Mouse (Mus musculus) embryonic fibroblast, embryonic 13.5 days (primary cell): ENCODE data around the gene Usf3. TPM values are rescaled to one million over a fixed set of nuclear protein-coding genes. Genes with fewer than 3 reads are reported as not detected.

Experiments used
- H3K27ac ChIP-seq: 2 replicates; pipeline ENCODE4 v1.5.1; 2012; ENCODE audit warnings: low read length, control low read depth, inconsistent platforms; ENCODE audit not compliant: insufficient read depth
- H3K4me1 ChIP-seq: 2 replicates; pipeline ENCODE4 v1.6.1; 2011; ENCODE audit warnings: low read length; ENCODE audit not compliant: control insufficient read depth, insufficient read depth
- H3K4me3 ChIP-seq: 2 replicates; pipeline ENCODE4 v1.5.1; 2011; ENCODE audit warnings: mild to moderate bottlenecking, control low read depth, low read length; ENCODE audit not compliant: insufficient read depth
- CTCF ChIP-seq: IDR thresholded peaks from 2 replicates; pipeline ENCODE4 v1.5.1; 2011; ENCODE audit warnings: mild to moderate bottlenecking, control low read depth, low read length, moderate library complexity, borderline replicate concordance; ENCODE audit not compliant: insufficient read depth
- POLR2A ChIP-seq: IDR thresholded peaks from 2 replicates; pipeline ENCODE4 v1.6.1; 2011; ENCODE audit warnings: low read depth, mild to moderate bottlenecking, control low read depth, low read length, moderate library complexity
- polyA plus RNA-seq: library from polyadenylated mRNA; stranded (reverse); fragments of >200 nt; gene quantifications from 2 replicates; pipeline ENCODE4 v1.2.4, GENCODE M21; 2011; ENCODE audit warnings: low read depth; ENCODE audit not compliant: missing spikeins, insufficient read length

Usf3 gene
- polyA plus RNA-seq, 1 experiment = 15.8 TPM

DNA sequence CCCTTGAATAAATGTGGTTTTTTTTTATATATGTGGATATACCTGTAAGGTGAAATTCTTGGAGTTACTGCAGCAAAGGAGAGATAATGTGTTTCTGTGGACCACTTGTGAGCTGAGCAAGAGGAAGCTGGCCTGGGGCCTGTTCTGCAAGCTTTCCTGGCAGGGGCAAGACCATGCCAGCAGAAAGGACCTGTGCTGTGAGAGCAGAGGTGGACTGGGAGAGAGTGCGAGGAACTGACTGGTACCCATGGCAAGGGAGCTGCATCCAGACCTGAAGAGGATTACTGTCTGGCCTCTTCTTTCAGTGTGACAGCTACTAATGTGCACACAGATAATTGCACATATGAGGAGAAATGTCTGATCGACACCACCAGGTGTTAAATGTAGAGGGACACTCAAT is 17.9 kb downstream of the Usf3 start:
- no peaks in the 10 kb centered on the region for H3K4me1 ChIP-seq
- H3K27ac ChIP-seq = no peak overlapping the region
- H3K4me3 ChIP-seq = no peak overlapping the region
- TF ChIP-seq POLR2A (no peak), CTCF (no peak)

DNA sequence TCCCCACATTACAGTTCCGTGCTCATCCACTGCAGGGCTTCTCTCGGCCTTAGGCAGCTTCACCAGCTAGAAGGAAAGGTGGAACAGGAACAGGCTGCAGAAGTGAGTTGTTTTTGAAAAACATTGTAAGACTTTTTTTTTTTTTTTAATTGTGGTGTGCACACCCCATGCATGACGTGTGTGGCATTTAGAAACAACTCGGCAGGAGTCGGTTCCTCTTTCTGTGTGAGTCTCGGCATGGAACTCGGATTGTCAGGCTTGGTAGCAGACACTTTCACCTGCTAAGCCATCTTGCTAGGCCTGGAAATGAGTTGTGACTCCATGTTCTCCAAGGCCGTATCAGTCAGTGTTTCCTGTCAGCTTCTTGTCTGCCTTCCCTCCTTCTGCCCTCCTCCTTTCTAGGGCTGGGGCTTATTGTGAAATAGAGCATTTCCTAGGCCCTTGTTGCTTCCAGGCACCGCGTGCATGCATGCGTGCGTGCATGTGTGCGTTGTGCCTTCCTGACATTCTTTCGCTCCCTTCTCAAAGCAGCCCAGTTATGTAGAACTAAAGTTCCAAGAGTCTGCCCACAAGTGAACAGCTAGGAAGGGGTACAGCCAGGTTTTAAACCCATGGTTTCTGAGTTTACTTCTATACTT is 26.1 kb downstream of the Usf3 start:
- H3K27ac ChIP-seq = no peak overlapping the region
- H3K4me1 ChIP-seq = no peaks in the 10 kb centered on the region
- H3K4me3 ChIP-seq = no peak overlapping the region
- no peak for TF ChIP-seq POLR2A
- TF ChIP-seq CTCF = no peak

DNA sequence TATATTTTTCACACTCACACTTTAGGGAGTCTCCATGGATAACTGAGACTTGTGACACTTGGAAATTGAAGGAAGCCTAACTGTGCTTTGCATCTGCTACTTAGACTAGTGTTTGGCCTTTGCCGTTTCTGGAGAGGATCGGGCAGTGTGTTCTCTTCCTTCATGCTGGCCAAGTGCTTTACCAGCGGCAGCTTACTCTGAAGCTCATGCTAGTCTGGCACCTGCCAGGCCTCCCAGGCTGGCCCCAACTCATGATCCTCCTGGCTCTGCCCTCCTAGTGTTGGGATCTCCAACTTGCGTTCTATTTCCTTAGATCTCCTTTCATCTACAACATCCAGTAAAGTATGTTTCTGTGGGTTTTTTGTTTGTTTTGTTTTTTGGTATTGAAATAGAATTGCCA is 27.1 kb downstream of the Usf3 start:
- no peak overlapping the region for H3K4me3 ChIP-seq
- H3K4me1 ChIP-seq = no peaks in the 10 kb centered on the region
- no peak for TF ChIP-seq CTCF
- no peak for TF ChIP-seq POLR2A
- H3K27ac ChIP-seq = no peak overlapping the region

DNA sequence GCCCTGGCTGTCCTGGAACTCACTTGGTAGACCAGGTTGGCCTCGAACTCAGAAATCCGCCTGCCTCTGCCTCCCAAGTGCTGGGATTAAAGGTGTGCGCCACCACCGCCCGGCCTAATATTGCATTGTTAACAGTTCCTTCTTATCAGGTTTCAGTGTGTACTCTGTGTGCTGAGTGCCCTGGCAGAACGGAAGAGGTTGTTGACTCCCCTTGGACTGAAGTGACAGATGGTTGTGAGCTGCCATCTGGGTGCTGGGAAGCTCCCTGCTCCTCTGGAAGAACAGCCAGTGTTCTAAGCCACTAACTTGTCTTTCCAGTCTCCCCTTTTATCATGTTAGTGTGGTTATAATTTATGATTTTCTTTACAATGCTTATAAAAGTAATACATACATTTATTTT is 31.3 kb downstream of the Usf3 start:
- H3K4me3 ChIP-seq = no peak overlapping the region
- no peaks in the 10 kb centered on the region for H3K4me1 ChIP-seq
- no peak overlapping the region for H3K27ac ChIP-seq
- TF ChIP-seq POLR2A (no peak), CTCF (no peak)

DNA sequence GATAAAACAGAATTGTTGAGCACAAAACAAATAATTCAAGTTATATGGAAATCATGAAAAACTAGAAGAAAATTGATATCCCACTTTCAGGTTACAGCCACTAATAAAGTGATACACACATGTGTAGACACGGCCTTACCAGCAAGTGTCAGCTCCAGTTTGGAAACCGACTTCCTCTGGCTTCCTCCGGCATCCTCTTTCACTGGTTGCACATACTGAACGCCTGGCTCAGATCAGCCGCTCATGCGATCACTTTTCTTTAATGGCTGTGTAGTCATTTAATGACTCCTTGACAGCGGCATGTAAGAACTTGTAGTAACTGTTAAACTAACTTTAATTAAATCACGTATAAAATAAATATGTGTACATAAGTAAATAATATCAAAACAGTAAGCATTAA is 32.9 kb downstream of the Usf3 start:
- no peaks in the 10 kb centered on the region for H3K4me1 ChIP-seq
- no peak overlapping the region for H3K4me3 ChIP-seq
- no peak overlapping the region for H3K27ac ChIP-seq
- TF ChIP-seq POLR2A (no peak), CTCF (no peak)

DNA sequence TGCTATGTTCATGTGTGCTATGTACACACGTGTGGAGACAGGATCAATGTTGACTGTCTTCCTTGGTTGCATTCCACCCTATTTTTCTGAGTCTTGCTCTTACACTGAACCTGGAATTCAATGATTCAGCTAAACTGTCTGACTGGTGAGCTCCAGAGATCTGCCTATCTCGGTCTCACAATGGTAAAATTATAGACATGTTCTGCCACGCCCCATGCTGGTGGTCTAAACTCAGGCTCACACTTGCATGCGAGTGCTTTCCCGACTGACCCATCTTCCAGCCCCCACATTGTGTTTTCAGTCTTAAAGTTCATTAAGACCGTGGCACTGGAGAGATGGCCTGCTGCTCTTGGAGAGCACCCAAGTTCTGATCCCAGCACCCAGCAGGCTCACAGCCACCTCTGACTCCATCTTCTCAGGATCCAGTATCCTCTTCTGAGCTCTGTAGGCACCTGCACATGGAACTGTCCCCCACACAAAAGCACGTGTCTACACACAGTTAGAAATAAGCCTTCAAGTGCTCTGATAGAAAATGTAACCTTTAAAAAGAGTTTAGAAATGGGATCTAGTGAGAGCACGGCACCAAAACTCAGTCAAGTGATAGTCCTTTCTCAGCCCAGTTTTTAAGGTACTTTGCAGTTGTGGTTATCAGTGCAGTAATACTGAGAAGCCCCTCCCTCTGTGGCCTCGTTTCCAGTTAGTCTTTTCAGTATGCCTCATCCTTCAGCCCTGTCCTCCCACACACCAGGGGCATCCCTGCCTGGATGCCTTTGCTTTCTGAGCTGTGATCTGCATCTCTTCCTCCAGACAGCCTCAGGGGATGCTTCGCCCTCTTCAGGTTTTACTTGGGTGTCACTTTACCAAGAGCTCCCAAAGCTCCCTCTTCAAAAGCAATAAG is 37.4 kb downstream of the Usf3 start:
- TF ChIP-seq POLR2A (no peak), CTCF (no peak)
- no peak overlapping the region for H3K4me3 ChIP-seq
- no peaks in the 10 kb centered on the region for H3K4me1 ChIP-seq
- H3K27ac ChIP-seq = no peak overlapping the region

DNA sequence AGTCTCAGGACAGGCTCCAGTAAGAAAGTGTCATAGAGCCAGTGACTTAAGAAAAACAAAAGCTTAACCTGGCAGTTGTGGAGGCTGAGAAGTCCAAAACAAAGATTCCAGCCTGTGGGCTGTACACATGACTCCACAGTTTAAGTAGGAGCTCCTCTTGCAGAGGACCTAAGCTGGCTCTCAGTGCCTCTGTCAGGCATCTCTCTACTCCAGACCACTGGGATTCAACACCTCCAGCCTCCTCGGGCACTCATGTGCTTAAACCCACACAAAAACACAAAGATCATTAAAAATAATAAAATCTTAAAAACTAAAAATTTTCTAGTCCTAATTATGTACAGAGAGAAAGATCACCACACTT is 38.0 kb downstream of the Usf3 start:
- Histone ChIP-seq H3K27ac (no peak overlapping the region), H3K4me1 (no peaks in the 10 kb centered on the region), H3K4me3 (no peak overlapping the region)
- no peak for TF ChIP-seq POLR2A
- no peak for TF ChIP-seq CTCF

DNA sequence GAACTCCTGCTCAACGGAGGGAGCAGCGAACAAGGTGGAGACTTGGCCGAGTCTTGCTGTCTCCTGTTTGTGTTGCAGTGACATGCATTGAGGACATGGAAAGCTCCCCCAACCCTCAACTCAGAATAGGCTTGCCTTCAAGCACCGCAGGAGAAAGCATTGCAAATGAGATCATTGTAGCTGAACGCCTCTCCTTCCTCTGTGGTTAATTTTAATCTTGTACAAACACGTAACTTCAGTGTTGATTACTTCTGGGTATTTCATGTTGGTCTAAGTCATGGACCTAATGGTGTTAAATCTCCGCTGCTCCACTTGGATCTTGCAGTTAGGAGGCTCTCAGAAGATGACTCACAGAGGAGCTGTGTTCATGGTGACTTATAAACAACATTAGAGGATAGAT is 39.7 kb downstream of the Usf3 start:
- TF ChIP-seq CTCF (no peak), POLR2A (no peak)
- H3K27ac ChIP-seq = no peak overlapping the region
- no peak overlapping the region for H3K4me3 ChIP-seq
- no peaks in the 10 kb centered on the region for H3K4me1 ChIP-seq

DNA sequence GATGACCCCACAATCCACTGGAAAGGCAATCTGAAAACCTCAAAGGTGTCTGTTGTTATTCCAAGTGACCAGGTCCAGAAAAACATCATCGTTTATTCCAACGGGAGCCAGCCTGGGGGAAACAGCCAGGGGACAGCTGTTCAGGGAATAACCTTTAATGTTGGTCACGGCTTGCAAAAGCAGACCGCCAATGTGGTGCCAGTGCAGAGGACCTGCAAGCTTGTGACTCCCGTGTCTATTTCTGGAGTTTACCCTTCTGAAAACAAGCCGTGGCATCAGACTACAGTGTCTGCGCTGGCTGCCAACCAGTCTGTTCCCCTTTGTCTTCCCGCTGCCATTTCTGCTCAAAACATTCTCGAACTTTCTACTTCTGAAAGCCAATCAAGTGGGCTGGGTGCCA is 42.5 kb downstream of the Usf3 start:
- no peak for TF ChIP-seq CTCF
- Histone ChIP-seq H3K4me3 (no peak overlapping the region), H3K27ac (no peak overlapping the region), H3K4me1 (no peaks in the 10 kb centered on the region)

DNA sequence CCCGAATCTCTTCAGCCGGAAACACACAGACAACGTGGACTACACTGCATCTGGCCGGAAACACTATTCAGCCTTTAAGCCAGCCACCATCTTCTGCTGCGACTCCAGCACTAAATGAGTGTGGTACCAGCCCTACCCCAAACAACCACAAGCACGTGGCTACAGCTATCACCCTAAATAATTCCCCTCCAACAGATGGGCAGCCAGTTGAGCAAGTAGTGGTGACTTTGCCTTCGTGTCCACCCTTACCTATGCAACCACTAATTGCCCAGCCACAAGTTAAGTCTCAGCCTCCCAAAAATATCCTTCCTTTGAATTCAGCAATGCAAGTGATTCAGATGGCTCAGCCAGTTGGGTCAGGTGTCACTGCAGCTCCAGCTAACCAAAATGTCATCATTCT is 43.4 kb downstream of the Usf3 start:
- Histone ChIP-seq H3K4me3 (no peak overlapping the region), H3K27ac (no peak overlapping the region), H3K4me1 (no peaks in the 10 kb centered on the region)
- TF ChIP-seq POLR2A (no peak), CTCF (no peak)
